Comparison of ENCODE assay signal across 29 mouse cellular contexts in genomic region chr7:80512408-80513085, GRCm38 (mm10). TPM values are rescaled to one million over a fixed set of nuclear protein-coding genes. Genes with fewer than 3 reads are reported as not detected.
DNase-seq lines count a peak whose midpoint lies in the region; ATAC-seq and TF ChIP-seq lines count a peak whose summit lies in the region.
"Had no signal": no experiment of that assay in that cellular context is flagged by ENCODE, and none has a peak within 500 bp of the region (broad histone marks: within the 10 kb centered on the region; RNA-seq: fewer than 3 reads in every experiment).

No protein-coding gene starts in this region.

- no peak overlapping the region for H3K9ac ChIP-seq in forebrain, embryonic 14.5 days (ENCODE audit: low read length)
- H3K9ac ChIP-seq in forebrain, embryonic 11.5 days (ENCODE audit: low read length) = no peak overlapping the region
- H3K9ac ChIP-seq in midbrain, embryonic 13.5 days (replicated peaks) = no peak overlapping the region
- no peak overlapping the region for H3K9ac ChIP-seq in heart, adult 2 months (ENCODE audit: low read depth, low read length)
- H3K9ac ChIP-seq: embryonic facial prominence, embryonic 13.5 days; heart, embryonic 15.5 days; hindbrain, embryonic 12.5 days; limb, embryonic 12.5 days; liver, embryonic 15.5 days; lung, embryonic 14.5 days; stomach, embryonic 15.5 days had no signal

- H3K79me2 ChIP-seq in heart, adult 2 months (replicated peaks; ENCODE audit: control insufficient read depth, insufficient read depth, low read length) = no peaks in the 10 kb centered on the region

- H3K27me3 ChIP-seq in forebrain, embryonic 14.5 days (replicated peaks; ENCODE audit: control insufficient read depth, insufficient read depth, low read length) = no peaks in the 10 kb centered on the region
- no peaks in the 10 kb centered on the region for H3K27me3 ChIP-seq in forebrain, embryonic 11.5 days (ENCODE audit: control insufficient read depth, insufficient read depth, low read length)
- H3K27me3 ChIP-seq in midbrain, embryonic 13.5 days = no peaks in the 10 kb centered on the region
- H3K27me3 ChIP-seq in midbrain, embryonic 10.5 days (ENCODE audit: low read depth, poor library complexity, severe bottlenecking) = no peaks in the 10 kb centered on the region
- no peaks in the 10 kb centered on the region for H3K27me3 ChIP-seq in heart, adult 2 months (ENCODE audit: control insufficient read depth, insufficient read depth, low read length)
- H3K27me3 ChIP-seq: embryonic facial prominence, embryonic 13.5 days; heart, embryonic 15.5 days; hindbrain, embryonic 12.5 days; limb, embryonic 12.5 days; liver, embryonic 15.5 days; Patski; stomach, embryonic 15.5 days had no signal

- 70% methylated on average over 16 of the region's 16 CpGs for WGBS in forebrain, embryonic 14.5 days
- WGBS in forebrain, embryonic 11.5 days = 85% methylated on average over 16 of the region's 16 CpGs
- WGBS in midbrain, embryonic 13.5 days = 69% methylated on average over 16 of the region's 16 CpGs
- 85% methylated on average over 16 of the region's 16 CpGs for WGBS in midbrain, embryonic 10.5 days
- WGBS in heart, adult 2 months = 91% methylated on average over 16 of the region's 16 CpGs

- DNase-seq in forebrain, embryonic 14.5 days (ENCODE audit: low spot score) = peak; percentile 24
- no peak for DNase-seq in forebrain, embryonic 11.5 days (ENCODE audit: low spot score)
- DNase-seq in midbrain, embryonic 10.5 days (ENCODE audit: low spot score) = no peak
- DNase-seq in right cerebral cortex, postnatal 10 days (ENCODE audit: low spot score in 2 of 2) = peak; percentile 35 to 37
- DNase-seq in right cerebral cortex, postnatal 25 days = no peak
- no peak for DNase-seq in yolk sac, embryonic 10.5 days (ENCODE audit: low spot score)
- no peak for DNase-seq in heart, adult 2 months
- DNase-seq: adrenal gland, postnatal 10 days; cerebellum, adult 11-12 months; cerebellum, postnatal 10 days; gastrocnemius, postnatal 10 days; heart, postnatal 36 days; kidney, adult 9 months; kidney, postnatal 10 days; layer of hippocampus, adult 9-11 months; lung, embryonic 14.5 days; lung, postnatal 14 days; retina, postnatal 1 day had no signal

- H3K4me3 ChIP-seq in forebrain, embryonic 14.5 days (ENCODE audit: low read depth, low read length) = no peak overlapping the region
- H3K4me3 ChIP-seq in forebrain, embryonic 11.5 days (ENCODE audit: low read depth, low read length) = no peak overlapping the region
- no peak overlapping the region for H3K4me3 ChIP-seq in midbrain, embryonic 13.5 days (replicated peaks)
- no peak overlapping the region for H3K4me3 ChIP-seq in midbrain, embryonic 10.5 days
- no peak overlapping the region for H3K4me3 ChIP-seq in heart, adult 2 months
- H3K4me3 ChIP-seq: embryonic facial prominence, embryonic 13.5 days; erythroblast, embryonic 14.5 days; heart, embryonic 10.5 days; heart, embryonic 15.5 days; hindbrain, embryonic 12.5 days; limb, embryonic 12.5 days; liver, embryonic 15.5 days; stomach, embryonic 15.5 days had no signal

- H3K27ac ChIP-seq in forebrain, embryonic 14.5 days (ENCODE audit: low read depth, low read length) = no peak overlapping the region; the same call in 1 of the 2 replicates
- no peak overlapping the region for H3K27ac ChIP-seq in forebrain, embryonic 11.5 days (ENCODE audit: low read depth, low read length)
- peak overlapping the region; percentile 26; the same call in 1 of the 2 replicates for H3K27ac ChIP-seq in midbrain, embryonic 13.5 days
- no peak overlapping the region for H3K27ac ChIP-seq in midbrain, embryonic 10.5 days (replicated peaks)
- no peak overlapping the region for H3K27ac ChIP-seq in heart, adult 2 months
- H3K27ac ChIP-seq: embryonic facial prominence, embryonic 13.5 days; heart, embryonic 10.5 days; heart, embryonic 15.5 days; hindbrain, embryonic 12.5 days; limb, embryonic 12.5 days; liver, embryonic 15.5 days; stomach, embryonic 15.5 days had no signal

- TF ChIP-seq CTCF in heart, adult 2 months (IDR thresholded peaks at IDR 0.05) = no peak

- H3K4me2 ChIP-seq in forebrain, embryonic 14.5 days (ENCODE audit: low read length) = no peak overlapping the region
- no peak overlapping the region for H3K4me2 ChIP-seq in forebrain, embryonic 11.5 days (ENCODE audit: low read depth, low read length, severe bottlenecking)
- 0 out of 2 replicates have a peak overlapping the region, but pooled peaks have one; percentile 5 for H3K4me2 ChIP-seq in midbrain, embryonic 13.5 days (replicated peaks)
- H3K4me2 ChIP-seq: embryonic facial prominence, embryonic 13.5 days; heart, embryonic 15.5 days; hindbrain, embryonic 12.5 days; limb, embryonic 12.5 days; liver, embryonic 15.5 days; lung, embryonic 14.5 days; stomach, embryonic 15.5 days had no signal

- TF ChIP-seq EP300 in heart, adult 2 months (IDR thresholded peaks at IDR 0.05; ENCODE audit: insufficient read depth, low read depth, low read length) = no peak

- H3K4me1 ChIP-seq in forebrain, embryonic 14.5 days (ENCODE audit: control insufficient read depth, insufficient read depth, low read length) = no peaks in the 10 kb centered on the region
- no peaks in the 10 kb centered on the region for H3K4me1 ChIP-seq in forebrain, embryonic 11.5 days (replicated peaks; ENCODE audit: control insufficient read depth, insufficient read depth, low read length)
- no peaks in the 10 kb centered on the region for H3K4me1 ChIP-seq in midbrain, embryonic 13.5 days (replicated peaks)
- no peaks in the 10 kb centered on the region for H3K4me1 ChIP-seq in midbrain, embryonic 10.5 days
- no peaks in the 10 kb centered on the region for H3K4me1 ChIP-seq in heart, adult 2 months (ENCODE audit: control insufficient read depth, insufficient read depth, low read length)
- H3K4me1 ChIP-seq: heart, embryonic 10.5 days; heart, embryonic 15.5 days; hindbrain, embryonic 12.5 days; liver, embryonic 15.5 days; stomach, embryonic 15.5 days had no signal

- H3K36me3 ChIP-seq in forebrain, embryonic 14.5 days (ENCODE audit: control insufficient read depth, insufficient read depth, low read length) = peaks cover 35% of the 10 kb centered on the region
- peaks cover under 1% of the 10 kb centered on the region; the same call in 1 of the 2 replicates for H3K36me3 ChIP-seq in forebrain, embryonic 11.5 days (ENCODE audit: control insufficient read depth, insufficient read depth, low read length)
- peaks cover 30% of the 10 kb centered on the region for H3K36me3 ChIP-seq in midbrain, embryonic 13.5 days
- peaks cover 71% of the 10 kb centered on the region for H3K36me3 ChIP-seq in midbrain, embryonic 10.5 days
- H3K36me3 ChIP-seq in heart, adult 2 months (ENCODE audit: control insufficient read depth, insufficient read depth, low read length) = no peaks in the 10 kb centered on the region

- no peak for ATAC-seq in forebrain, embryonic 14.5 days
- ATAC-seq in forebrain, embryonic 11.5 days (replicated peaks; ENCODE audit: low FRiP score) = no peak
- no peak for ATAC-seq in midbrain, embryonic 13.5 days
- ATAC-seq: intestine, postnatal 0 days; Patski had no signal

- intact Hi-C loops in heart, adult 2 months (cut with DNase I) = no loop called here

- TF ChIP-seq POLR2A in heart, adult 2 months (IDR thresholded peaks at IDR 0.05; ENCODE audit: insufficient read depth, low read depth, low read length) = no peak

- H3K9me3 ChIP-seq in forebrain, embryonic 14.5 days (replicated peaks; ENCODE audit: control insufficient read depth, low read length) = no peaks in the 10 kb centered on the region
- H3K9me3 ChIP-seq in forebrain, embryonic 11.5 days (ENCODE audit: control insufficient read depth, low read length) = no peaks in the 10 kb centered on the region
- H3K9me3 ChIP-seq in midbrain, embryonic 13.5 days = no peaks in the 10 kb centered on the region
- H3K9me3 ChIP-seq in midbrain, embryonic 10.5 days (replicated peaks) = no peaks in the 10 kb centered on the region
- H3K9me3 ChIP-seq: embryonic facial prominence, embryonic 13.5 days; heart, embryonic 10.5 days; heart, embryonic 15.5 days; hindbrain, embryonic 12.5 days; limb, embryonic 12.5 days; liver, embryonic 15.5 days; stomach, embryonic 15.5 days had no signal

RNA-seq across cellular contexts. Expression of gene Blm, which starts 22.4 kb away (rescaled TPM):
- 11.3 and 12.6 TPM in 2 replicates for polyA plus RNA-seq in forebrain, embryonic 14.5 days (2014; fragmentation: Nextera tagmentation; extraction: Ambion mirVana)
- polyA plus RNA-seq in forebrain, embryonic 11.5 days (2014; fragmentation: Nextera tagmentation; extraction: Ambion mirVana) = 50.4 and 53.0 TPM in 2 replicates
- 16.6 and 18.2 TPM in 2 replicates for polyA plus RNA-seq in midbrain, embryonic 13.5 days (2015; fragmentation: Nextera tagmentation; extraction: Ambion mirVana)
- 45.2 and 49.0 TPM in 2 replicates for polyA plus RNA-seq in midbrain, embryonic 10.5 days (2016; fragmentation: Nextera tagmentation; extraction: Ambion mirVana)
- total RNA-seq in heart, adult 2 months (2021) = 1 to 10 TPM in 1 of 2 experiments, under 1 TPM in 1; 0.91 to 1.3 TPM
- polyA plus RNA-seq in heart, adult 2 months (2012; rRNA removed) = 0.59 and 0.67 TPM in 2 replicates

Comparison
In these comparisons a context has a peak if more than half of its experiments do, and no peak if none do; other contexts are left out.
1. DNase-seq: peak in forebrain, embryonic 14.5 days (single experiment) and right cerebral cortex, postnatal 10 days (2 of 2); none in forebrain, embryonic 11.5 days (single experiment), midbrain, embryonic 10.5 days (single experiment), right cerebral cortex, postnatal 25 days (single experiment), yolk sac, embryonic 10.5 days (single experiment) and heart, adult 2 months (0 of 2).